Mouse (Mus musculus) thymus, adult 2 months (tissue): Measurements from ENCODE around the gene Med20. TPM values are rescaled to one million over a fixed set of nuclear protein-coding genes. Genes with fewer than 3 reads are reported as not detected.

Experiments used
- DNase-seq: peaks from one replicate; pipeline ENCODE4 v3.0.0; 2021
- H3K27ac ChIP-seq: fragments of 200-500 bp; 2 replicates; pipeline ENCODE4 v1.5.1; 2012; ENCODE audit warnings: low read length, control low read depth; ENCODE audit not compliant: control insufficient read depth, insufficient read depth
- H3K27me3 ChIP-seq: fragments of 200-500 bp; 2 replicates; pipeline ENCODE4 v1.6.1; 2012; ENCODE audit warnings: mild to moderate bottlenecking, low read length, moderate library complexity, mixed read lengths; ENCODE audit not compliant: control insufficient read depth, insufficient read depth
- H3K36me3 ChIP-seq: fragments of 200-500 bp; 2 replicates; pipeline ENCODE4 v1.6.1; 2012; ENCODE audit warnings: mild to moderate bottlenecking, low read length, moderate library complexity; ENCODE audit not compliant: control insufficient read depth, insufficient read depth
- H3K4me1 ChIP-seq: fragments of 200-500 bp; replicated peaks from 2 replicates; pipeline ENCODE4 v1.6.1; 2012; ENCODE audit warnings: low read length; ENCODE audit not compliant: control insufficient read depth, insufficient read depth
- H3K4me3 ChIP-seq: fragments of 200-500 bp; 2 replicates; pipeline ENCODE4 v1.5.1; 2012; ENCODE audit warnings: mild to moderate bottlenecking, low read length, control low read depth, moderate library complexity; ENCODE audit not compliant: control insufficient read depth, insufficient read depth
- CTCF ChIP-seq: fragments of 200-500 bp; IDR thresholded peaks from 2 replicates; pipeline ENCODE4 v1.5.1; 2012; ENCODE audit warnings: mild to moderate bottlenecking, control low read depth, low read length, moderate library complexity, borderline replicate concordance; ENCODE audit not compliant: control insufficient read depth, poor library complexity, insufficient read depth; ENCODE audit errors: extremely low read depth
- POLR2A ChIP-seq: fragments of 200-500 bp; IDR thresholded peaks from 2 replicates; pipeline ENCODE4 v1.6.1; 2012; ENCODE audit warnings: mild to moderate bottlenecking, low read length, control low read depth, moderate library complexity; ENCODE audit not compliant: control insufficient read depth, poor library complexity, insufficient read depth; ENCODE audit errors: extremely low read depth
- WGBS: fragments of 180-500 bp; shearing (Covaris S2); methylation state at CpG from one replicate; pipeline ENCODE4 v1.1.7; 2018; 5-methylcytosine and 5-hydroxymethylcytosine counted together
- polyA plus RNA-seq: library from polyadenylated mRNA; depleted of rRNA; stranded (reverse); fragments of >200 nt; gene quantifications from 2 replicates; pipeline ENCODE4 v1.2.3, GENCODE M21; 2012

The Med20 gene
- polyA plus RNA-seq, 1 experiment = 56.4 TPM

DNA sequence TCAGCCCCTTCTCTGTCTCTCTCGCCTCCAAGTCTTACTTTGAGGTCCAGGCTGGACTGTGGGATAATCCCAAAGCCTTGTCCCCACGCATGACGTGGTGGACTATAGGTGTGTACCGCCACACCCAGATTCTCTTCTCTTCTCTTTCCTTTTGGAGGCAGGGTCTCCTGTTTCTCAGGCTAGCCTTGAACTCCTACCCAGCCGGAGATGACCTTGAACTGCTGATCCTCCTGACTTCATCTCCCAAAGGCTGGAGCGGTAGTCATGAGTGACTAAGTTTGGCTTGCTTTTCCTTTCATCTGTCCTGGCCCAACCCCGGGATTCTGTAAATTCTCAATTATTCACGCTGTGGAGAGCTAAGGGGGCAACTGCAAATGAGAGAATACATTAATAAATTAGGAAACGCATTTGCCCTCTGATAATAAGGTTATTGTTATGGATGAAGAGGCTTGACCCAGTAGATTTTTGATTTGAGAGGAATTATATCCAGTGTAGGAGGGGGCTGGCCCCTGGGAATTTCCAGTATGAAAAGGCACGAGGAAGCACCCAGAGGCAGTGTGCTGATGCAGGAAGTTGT is 42.3 kb upstream of the Med20 start:
- peaks cover 45% of the 10 kb centered on the region for H3K36me3 ChIP-seq
- H3K4me1 ChIP-seq = peaks cover 21% of the 10 kb centered on the region
- no peak overlapping the region for H3K27ac ChIP-seq
- no peak for TF ChIP-seq POLR2A
- TF ChIP-seq CTCF = no peak
- DNase-seq = no peak
- no peak overlapping the region for H3K4me3 ChIP-seq
- no peaks in the 10 kb centered on the region for H3K27me3 ChIP-seq
- WGBS = 92% methylated on average over 10 of the region's 10 CpGs

DNA sequence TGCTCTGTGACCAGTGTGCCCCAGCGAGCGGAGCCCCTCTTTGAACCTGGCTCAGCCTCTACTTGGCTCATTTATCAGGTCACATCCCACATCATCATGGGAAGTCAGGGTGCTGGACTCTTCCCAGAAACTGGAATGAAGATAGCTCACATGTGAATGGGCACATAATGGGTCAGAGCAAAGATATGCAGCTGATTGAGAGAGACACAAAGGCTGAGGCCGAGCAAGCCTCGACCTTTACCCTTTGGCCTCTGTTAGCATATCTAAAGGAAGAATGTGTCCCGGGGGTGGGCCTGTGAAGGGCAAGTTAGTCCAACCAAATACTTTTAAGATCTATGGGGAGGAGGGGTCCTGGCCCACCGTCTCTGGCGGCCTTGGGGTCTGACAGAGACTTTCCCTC is 39.8 kb upstream of the Med20 start:
- no peak for TF ChIP-seq CTCF
- no peak for TF ChIP-seq POLR2A
- Histone ChIP-seq H3K4me1 (peaks cover 17% of the 10 kb centered on the region), H3K27ac (no peak overlapping the region), H3K4me3 (no peak overlapping the region), H3K36me3 (peaks cover 54% of the 10 kb centered on the region), H3K27me3 (no peaks in the 10 kb centered on the region)
- no peak for DNase-seq
- 95% methylated on average over 7 of the region's 7 CpGs for WGBS

DNA sequence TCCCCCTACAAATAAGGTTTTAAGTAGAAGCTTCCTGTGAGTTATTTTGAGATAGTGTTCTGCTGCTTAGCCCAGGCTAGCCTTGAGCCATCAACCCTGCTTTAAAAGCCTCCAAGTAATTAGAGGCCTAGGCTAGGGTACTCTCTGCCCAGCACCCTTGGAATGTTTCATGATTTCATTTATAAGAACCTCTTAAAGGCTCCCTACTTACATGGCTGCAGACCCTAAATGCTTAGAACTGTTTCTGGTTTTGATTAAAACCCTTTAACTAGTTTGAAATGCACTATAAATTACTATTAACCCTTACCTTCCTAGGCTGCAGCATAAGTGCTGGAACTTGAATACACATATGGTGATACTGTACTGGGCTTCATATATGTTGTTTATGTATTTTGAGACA is 38.9 kb upstream of the Med20 start:
- DNase-seq = no peak
- Histone ChIP-seq H3K36me3 (peaks cover 60% of the 10 kb centered on the region), H3K27me3 (no peaks in the 10 kb centered on the region), H3K4me3 (no peak overlapping the region), H3K4me1 (peaks cover 16% of the 10 kb centered on the region), H3K27ac (no peak overlapping the region)
- no peak for TF ChIP-seq POLR2A
- no peak for TF ChIP-seq CTCF

DNA sequence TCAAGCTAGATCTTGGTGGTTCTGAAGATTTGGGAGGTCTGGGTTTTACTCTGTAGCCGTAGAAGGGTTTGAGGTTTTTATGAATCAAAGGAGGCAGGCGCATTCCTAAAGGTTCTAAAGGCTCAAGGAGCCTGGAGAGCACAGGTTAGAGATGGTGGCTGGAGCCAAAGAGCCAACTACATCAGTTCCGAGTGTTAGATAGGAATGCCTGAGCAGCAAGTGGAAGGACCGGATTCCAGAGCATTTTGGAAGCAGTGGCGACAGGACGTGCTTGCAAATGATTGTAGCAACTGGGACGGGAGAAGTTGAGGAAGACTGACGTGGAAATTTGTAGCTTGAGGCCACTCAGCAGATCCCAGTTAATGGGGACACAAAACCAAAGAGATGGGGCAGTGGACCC is 37.4 kb upstream of the Med20 start:
- TF ChIP-seq CTCF (peak; percentile 26; the same call in 1 of the 2 replicates), POLR2A (no peak)
- no peak for DNase-seq
- no peak overlapping the region for H3K4me3 ChIP-seq
- H3K27me3 ChIP-seq = no peaks in the 10 kb centered on the region
- WGBS = 88% methylated on average over 8 of the region's 8 CpGs
- H3K27ac ChIP-seq = no peak overlapping the region
- H3K36me3 ChIP-seq = peaks cover 73% of the 10 kb centered on the region
- peaks cover 10% of the 10 kb centered on the region for H3K4me1 ChIP-seq

DNA sequence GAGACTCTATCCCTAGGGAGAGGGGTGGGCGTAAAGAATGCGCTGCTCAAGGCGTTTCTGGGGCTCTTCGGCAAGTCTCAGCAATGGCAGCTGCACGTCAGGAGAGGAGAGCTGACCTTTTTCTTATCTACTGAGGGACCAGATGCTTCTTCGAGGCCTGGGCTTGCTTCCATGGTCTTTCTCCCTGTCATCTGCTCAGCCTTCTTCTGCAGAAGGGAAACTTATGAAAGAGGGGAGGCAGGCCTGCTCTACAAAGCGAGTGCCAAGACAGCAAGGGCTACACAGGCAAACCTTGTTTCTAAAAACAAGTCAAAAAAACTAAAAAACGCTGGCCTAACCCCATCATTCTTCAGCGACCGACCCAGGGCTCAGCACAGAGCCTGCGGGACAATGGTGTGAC is 36.6 kb upstream of the Med20 start:
- 94% methylated on average over 11 of the region's 11 CpGs for WGBS
- Histone ChIP-seq H3K4me3 (no peak overlapping the region), H3K4me1 (peaks cover 10% of the 10 kb centered on the region), H3K27ac (no peak overlapping the region), H3K36me3 (peaks cover 71% of the 10 kb centered on the region), H3K27me3 (no peaks in the 10 kb centered on the region)
- no peak for TF ChIP-seq POLR2A
- no peak for TF ChIP-seq CTCF
- DNase-seq = no peak

DNA sequence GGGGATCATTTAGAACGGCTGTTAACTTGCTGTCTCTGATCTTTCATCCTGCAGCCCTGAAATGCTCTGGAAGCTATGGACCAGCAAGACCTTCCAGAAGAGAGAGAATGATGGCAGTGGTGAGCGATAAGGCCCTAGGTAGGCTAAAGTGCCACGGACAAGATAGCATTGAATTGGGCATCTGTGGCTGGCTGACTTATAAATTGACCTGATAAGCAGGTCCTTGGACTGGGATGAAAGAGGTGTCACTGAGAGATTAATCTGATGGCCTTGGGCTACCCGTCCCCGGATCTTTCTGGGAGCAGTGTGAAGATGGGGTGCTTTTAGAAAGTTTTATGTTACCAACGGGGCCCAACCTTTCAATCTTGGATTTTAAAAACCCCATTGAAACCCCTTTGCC is 32.7 kb upstream of the Med20 start:
- DNase-seq = no peak
- Histone ChIP-seq H3K27ac (no peak overlapping the region), H3K36me3 (peaks cover 83% of the 10 kb centered on the region), H3K4me3 (no peak overlapping the region), H3K27me3 (no peaks in the 10 kb centered on the region), H3K4me1 (peaks cover 10% of the 10 kb centered on the region)
- TF ChIP-seq CTCF (no peak), POLR2A (no peak)
- 97% methylated on average over 6 of the region's 6 CpGs for whole genome bisulfite sequencing

DNA sequence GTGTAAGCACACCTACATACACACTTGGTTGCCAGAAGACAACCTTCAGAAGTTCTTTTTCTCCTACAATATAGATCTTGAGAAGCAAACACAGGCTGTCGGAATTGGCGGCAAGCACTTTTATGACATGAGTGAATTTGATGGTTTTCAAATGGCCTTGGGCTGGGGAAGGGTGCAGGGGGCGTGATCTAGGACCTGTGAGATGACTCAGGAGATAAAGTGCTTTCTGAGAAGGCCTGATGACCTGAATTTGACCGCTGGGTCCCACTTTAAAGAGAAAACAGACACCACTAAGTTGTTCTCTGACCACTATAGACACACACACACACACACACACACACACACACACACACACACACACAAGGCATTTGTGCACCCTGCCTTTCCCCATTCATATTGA is 30.4 kb upstream of the Med20 start:
- Histone ChIP-seq H3K4me3 (no peak overlapping the region), H3K4me1 (0 out of 2 replicates have a peak, but pooled peaks cover 3% of the 10 kb centered on the region), H3K27ac (no peak overlapping the region), H3K36me3 (peaks cover 89% of the 10 kb centered on the region), H3K27me3 (no peaks in the 10 kb centered on the region)
- no peak for TF ChIP-seq CTCF
- TF ChIP-seq POLR2A = no peak
- DNase-seq = no peak
- 95% methylated on average over 4 of the region's 4 CpGs for WGBS
